Mouse (Mus musculus) hindbrain, embryonic 15.5 days (tissue): ENCODE data around the gene Tmem108. TPM values are rescaled to one million over a fixed set of nuclear protein-coding genes. Genes with fewer than 3 reads are reported as not detected.

Experiments
- ATAC-seq: fragments of 200-750 bp; cut with Nextera tagmentation; 2 replicates; pipeline ENCODE4 v1.8.0; 2017; ENCODE audit warnings: low read depth, moderate number of reproducible peaks, moderate TSS enrichment; ENCODE audit not compliant: low FRiP score
- H3K27ac ChIP-seq: fragments of 300-500 bp; sonication (generic); replicated peaks from 2 replicates; pipeline ENCODE4 v1.5.1; 2015; ENCODE audit warnings: mild to moderate bottlenecking, inconsistent platforms
- H3K27me3 ChIP-seq: fragments of 300-500 bp; sonication (generic); 2 replicates; pipeline ENCODE4 v1.6.1; 2015; ENCODE audit warnings: control low read depth, inconsistent platforms
- H3K36me3 ChIP-seq: fragments of 300-500 bp; sonication (generic); 2 replicates; pipeline ENCODE4 v1.6.1; 2015; ENCODE audit warnings: control low read depth, inconsistent platforms
- H3K4me1 ChIP-seq: fragments of 300-500 bp; sonication (generic); replicated peaks from 2 replicates; pipeline ENCODE4 v1.6.1; 2015; ENCODE audit warnings: control low read depth, inconsistent platforms
- H3K4me2 ChIP-seq: fragments of 300-500 bp; sonication (generic); 2 replicates; pipeline ENCODE4 v1.6.1; 2015; ENCODE audit warnings: moderate library complexity, mild to moderate bottlenecking, inconsistent platforms
- H3K4me3 ChIP-seq: fragments of 300-500 bp; sonication (generic); 2 replicates; pipeline ENCODE4 v1.5.1; 2015; ENCODE audit warnings: mild to moderate bottlenecking, inconsistent platforms
- H3K9ac ChIP-seq: fragments of 300-500 bp; sonication (generic); 2 replicates; pipeline ENCODE4 v1.6.1; 2015; ENCODE audit warnings: inconsistent platforms
- H3K9me3 ChIP-seq: fragments of 300-500 bp; sonication (generic); 2 replicates; pipeline ENCODE4 v1.6.1; 2016; ENCODE audit warnings: control low read depth, inconsistent platforms
- WGBS: fragments of 180-500 bp; shearing (Covaris S2); methylation state at CpG from one replicate; pipeline ENCODE4 v1.1.7; 2015; 5-methylcytosine and 5-hydroxymethylcytosine counted together
- polyA plus RNA-seq: library from polyadenylated mRNA; unstranded; fragments of >200 nt; fragmentation: Nextera tagmentation; extraction: Ambion mirVana; gene quantifications from 2 replicates; pipeline ENCODE4 v1.2.1, GENCODE M21; 2015

Gene Tmem108
- polyA plus RNA-seq, 1 experiment from 2014 or later = 30.2 TPM

- Histone ChIP-seq H3K4me2 (no peak overlapping the region), H3K4me3 (no peak overlapping the region), H3K9me3 (no peaks in the 10 kb centered on the region), H3K4me1 (peaks cover 31% of the 10 kb centered on the region), H3K27me3 (no peaks in the 10 kb centered on the region), H3K36me3 (no peaks in the 10 kb centered on the region), H3K27ac (peak overlapping the region; percentile 71), H3K9ac (no peak overlapping the region)
- 69% methylated on average over 7 of the region's 7 CpGs for WGBS
- no peak for ATAC-seq
Observed at GRCm38 (mm10) chr9:103594423-103595189, 167.0 kb downstream of the Tmem108 start.

GRCm38 (mm10) chr9:103593079-103593478 is 168.6 kb downstream of the Tmem108 start:
- H3K4me1 ChIP-seq = peaks cover 31% of the 10 kb centered on the region
- no peak for ATAC-seq
- no peaks in the 10 kb centered on the region for H3K9me3 ChIP-seq
- H3K27me3 ChIP-seq = no peaks in the 10 kb centered on the region
- WGBS = 34% methylated on average over 4 of the region's 4 CpGs
- peak overlapping the region; percentile 55; the same call in 1 of the 2 replicates for H3K27ac ChIP-seq
- no peak overlapping the region for H3K4me3 ChIP-seq
- no peak overlapping the region for H3K4me2 ChIP-seq
- no peak overlapping the region for H3K9ac ChIP-seq
- no peaks in the 10 kb centered on the region for H3K36me3 ChIP-seq

GRCm38 (mm10) chr9:103591962-103592361 is 169.7 kb downstream of the Tmem108 start:
- no peaks in the 10 kb centered on the region for H3K36me3 ChIP-seq
- no peak overlapping the region for H3K9ac ChIP-seq
- 89% methylated on average over 4 of the region's 4 CpGs for WGBS
- H3K27me3 ChIP-seq = no peaks in the 10 kb centered on the region
- H3K4me2 ChIP-seq = no peak overlapping the region
- H3K27ac ChIP-seq = no peak overlapping the region
- ATAC-seq = no peak
- no peaks in the 10 kb centered on the region for H3K9me3 ChIP-seq
- H3K4me1 ChIP-seq = peaks cover 31% of the 10 kb centered on the region
- H3K4me3 ChIP-seq = no peak overlapping the region

- Histone ChIP-seq H3K36me3 (no peaks in the 10 kb centered on the region), H3K9me3 (no peaks in the 10 kb centered on the region), H3K27ac (no peak overlapping the region), H3K27me3 (no peaks in the 10 kb centered on the region), H3K9ac (no peak overlapping the region), H3K4me1 (peaks cover 28% of the 10 kb centered on the region), H3K4me2 (no peak overlapping the region), H3K4me3 (no peak overlapping the region)
- no peak for ATAC-seq
- 94% methylated on average over 5 of the region's 5 CpGs for WGBS
Observed at GRCm38 (mm10) chr9:103590801-103591200, 170.8 kb downstream of the Tmem108 start.

- Histone ChIP-seq H3K9ac (no peak overlapping the region), H3K36me3 (no peaks in the 10 kb centered on the region), H3K9me3 (no peaks in the 10 kb centered on the region), H3K4me1 (peaks cover 11% of the 10 kb centered on the region), H3K27me3 (no peaks in the 10 kb centered on the region), H3K4me3 (no peak overlapping the region), H3K27ac (no peak overlapping the region), H3K4me2 (no peak overlapping the region)
- peak; percentile 87 for ATAC-seq
- WGBS = 38% methylated on average over 4 of the region's 4 CpGs
Observed at GRCm38 (mm10) chr9:103584865-103585264, 176.8 kb downstream of the Tmem108 start.

- 93% methylated on average over 10 of the region's 10 CpGs for WGBS
- no peaks in the 10 kb centered on the region for H3K36me3 ChIP-seq
- no peak for ATAC-seq
- no peak overlapping the region for H3K4me3 ChIP-seq
- no peaks in the 10 kb centered on the region for H3K9me3 ChIP-seq
- peaks cover 19% of the 10 kb centered on the region for H3K4me1 ChIP-seq
- no peak overlapping the region for H3K4me2 ChIP-seq
- no peak overlapping the region for H3K9ac ChIP-seq
- H3K27me3 ChIP-seq = no peaks in the 10 kb centered on the region
- H3K27ac ChIP-seq = no peak overlapping the region
Observed at GRCm38 (mm10) chr9:103582249-103582961, 179.2 kb downstream of the Tmem108 start.

GRCm38 (mm10) chr9:103580621-103581020 is 181.0 kb downstream of the Tmem108 start:
- Histone ChIP-seq H3K4me2 (no peak overlapping the region), H3K4me3 (no peak overlapping the region), H3K27ac (no peak overlapping the region), H3K36me3 (no peaks in the 10 kb centered on the region), H3K9me3 (no peaks in the 10 kb centered on the region), H3K9ac (no peak overlapping the region), H3K4me1 (peaks cover 23% of the 10 kb centered on the region), H3K27me3 (no peaks in the 10 kb centered on the region)
- ATAC-seq = no peak
- WGBS = 90% methylated on average over 6 of the region's 6 CpGs

GRCm38 (mm10) chr9:103580186-103580585 is 181.5 kb downstream of the Tmem108 start:
- no peak overlapping the region for H3K9ac ChIP-seq
- no peaks in the 10 kb centered on the region for H3K36me3 ChIP-seq
- no peaks in the 10 kb centered on the region for H3K27me3 ChIP-seq
- peaks cover 25% of the 10 kb centered on the region for H3K4me1 ChIP-seq
- H3K27ac ChIP-seq = no peak overlapping the region
- no peak for ATAC-seq
- no peaks in the 10 kb centered on the region for H3K9me3 ChIP-seq
- WGBS = 95% methylated on average over 4 of the region's 4 CpGs
- H3K4me2 ChIP-seq = no peak overlapping the region
- H3K4me3 ChIP-seq = no peak overlapping the region

GRCm38 (mm10) chr9:103579411-103580026 is 182.1 kb downstream of the Tmem108 start:
- Histone ChIP-seq H3K9me3 (no peaks in the 10 kb centered on the region), H3K36me3 (no peaks in the 10 kb centered on the region), H3K27ac (no peak overlapping the region), H3K9ac (no peak overlapping the region), H3K4me3 (no peak overlapping the region), H3K4me2 (no peak overlapping the region), H3K27me3 (no peaks in the 10 kb centered on the region), H3K4me1 (peaks cover 25% of the 10 kb centered on the region)
- WGBS = 70% methylated on average over 9 of the region's 9 CpGs
- ATAC-seq = no peak

- WGBS = 63% methylated on average over 4 of the region's 4 CpGs
- Histone ChIP-seq H3K4me1 (peaks cover 34% of the 10 kb centered on the region), H3K9me3 (no peaks in the 10 kb centered on the region)
Observed at GRCm38 (mm10) chr9:103577731-103578130, 183.9 kb downstream of the Tmem108 start.

GRCm38 (mm10) chr9:103577181-103577580 is 184.5 kb downstream of the Tmem108 start:
- Histone ChIP-seq H3K36me3 (no peaks in the 10 kb centered on the region), H3K9ac (no peak overlapping the region), H3K9me3 (no peaks in the 10 kb centered on the region), H3K27ac (no peak overlapping the region), H3K4me2 (no peak overlapping the region), H3K27me3 (no peaks in the 10 kb centered on the region), H3K4me1 (peaks cover 34% of the 10 kb centered on the region), H3K4me3 (no peak overlapping the region)
- no peak for ATAC-seq
- 85% methylated on average over 5 of the region's 5 CpGs for WGBS

More at GRCm38 (mm10) chr9:103577731-103578130, 183.9 kb downstream of the Tmem108 start:
- Histone ChIP-seq H3K27me3 (no peaks in the 10 kb centered on the region), H3K36me3 (no peaks in the 10 kb centered on the region), H3K4me3 (no peak overlapping the region), H3K9ac (no peak overlapping the region), H3K27ac (no peak overlapping the region), H3K4me2 (no peak overlapping the region)
- ATAC-seq = no peak

GRCm38 (mm10) chr9:103575901-103576300 is 185.7 kb downstream of the Tmem108 start:
- Histone ChIP-seq H3K4me3 (no peak overlapping the region), H3K36me3 (no peaks in the 10 kb centered on the region), H3K27ac (no peak overlapping the region), H3K9me3 (no peaks in the 10 kb centered on the region), H3K27me3 (no peaks in the 10 kb centered on the region), H3K9ac (no peak overlapping the region), H3K4me1 (peaks cover 34% of the 10 kb centered on the region), H3K4me2 (no peak overlapping the region)
- 96% methylated on average over 5 of the region's 5 CpGs for WGBS
- ATAC-seq = no peak
